Mouse (Mus musculus) embryonic facial prominence, embryonic 10.5 days (tissue): Measurements from ENCODE around the gene Vps37d. TPM values are rescaled to one million over a fixed set of nuclear protein-coding genes. Genes with fewer than 3 reads are reported as not detected.

Experiments used
- DNase-seq: peaks from one replicate; pipeline ENCODE4 v3.0.0-alpha.2; 2017; ENCODE audit warnings: low spot score
- H3K27ac ChIP-seq: fragments of 300-500 bp; sonication (generic); replicated peaks from 2 replicates; pipeline ENCODE4 v1.5.1; 2016; ENCODE audit warnings: mild to moderate bottlenecking
- H3K27me3 ChIP-seq: fragments of 300-500 bp; sonication (generic); replicated peaks from 2 replicates; pipeline ENCODE4 v1.6.1; 2016; ENCODE audit warnings: low read depth, mild to moderate bottlenecking; ENCODE audit not compliant: poor library complexity, severe bottlenecking
- H3K36me3 ChIP-seq: fragments of 300-500 bp; sonication (generic); replicated peaks from 2 replicates; pipeline ENCODE4 v1.6.1; 2016; ENCODE audit warnings: mild to moderate bottlenecking, moderate library complexity
- H3K4me1 ChIP-seq: fragments of 300-500 bp; sonication (generic); 2 replicates; pipeline ENCODE4 v1.6.1; 2016
- H3K4me3 ChIP-seq: fragments of 300-500 bp; sonication (generic); 2 replicates; pipeline ENCODE4 v1.5.1; 2016; ENCODE audit warnings: mild to moderate bottlenecking, moderate library complexity
- H3K9me3 ChIP-seq: fragments of 300-500 bp; sonication (generic); 2 replicates; pipeline ENCODE4 v1.6.1; 2016; ENCODE audit warnings: mild to moderate bottlenecking
- WGBS: fragments of 180-500 bp; shearing (Covaris S2); methylation state at CpG from one replicate; pipeline ENCODE4 v1.1.7; 2016; 5-methylcytosine and 5-hydroxymethylcytosine counted together
- polyA plus RNA-seq: library from polyadenylated mRNA; unstranded; fragments of >200 nt; fragmentation: Nextera tagmentation; extraction: Ambion mirVana; gene quantifications from 2 replicates; pipeline ENCODE4 v1.2.1, GENCODE M21; 2016

The Vps37d gene
- polyA plus RNA-seq, 1 experiment from 2014 or later, result 9.5 TPM

DNA sequence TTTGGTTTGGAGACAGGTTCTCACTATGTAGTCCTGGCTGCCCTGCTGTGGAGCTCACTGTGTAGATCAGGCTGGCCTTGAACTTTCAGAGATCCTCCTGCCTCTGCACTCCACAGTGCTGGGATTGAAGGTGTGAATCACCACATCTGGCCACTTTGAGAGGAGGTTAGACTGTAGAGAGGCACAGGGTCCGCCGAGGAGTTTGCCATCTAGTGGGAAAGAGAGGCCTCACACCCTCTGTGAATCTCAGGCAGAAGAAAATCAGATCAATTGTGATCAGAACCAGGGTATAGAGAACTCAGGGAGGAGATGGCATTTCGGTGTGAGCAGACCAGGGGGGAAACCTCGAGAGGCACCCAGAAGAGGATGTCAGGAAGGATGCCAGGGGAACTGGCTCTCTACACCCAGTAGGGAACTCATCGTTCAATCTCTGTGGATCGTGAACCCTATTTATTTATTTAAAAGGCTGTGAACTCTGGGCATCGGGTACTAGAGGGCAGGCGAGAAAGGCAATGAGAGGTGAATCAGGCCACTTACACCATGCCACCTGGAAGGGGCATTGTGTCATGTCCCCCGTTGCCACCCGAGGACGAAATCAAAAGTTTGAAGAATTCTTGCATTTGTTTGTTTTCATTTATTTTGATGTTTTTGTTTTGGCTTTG lies 26.1 kb upstream of the Vps37d start:
- 67% methylated on average over 11 of the region's 11 CpGs for WGBS
- Histone ChIP-seq H3K27me3 (peaks cover 46% of the 10 kb centered on the region), H3K9me3 (0 out of 2 replicates have a peak, but pooled peaks cover 4% of the 10 kb centered on the region), H3K36me3 (no peaks in the 10 kb centered on the region), H3K27ac (no peak overlapping the region), H3K4me1 (peaks cover 23% of the 10 kb centered on the region), H3K4me3 (no peak overlapping the region)
- DNase-seq, result peak; percentile 37

DNA sequence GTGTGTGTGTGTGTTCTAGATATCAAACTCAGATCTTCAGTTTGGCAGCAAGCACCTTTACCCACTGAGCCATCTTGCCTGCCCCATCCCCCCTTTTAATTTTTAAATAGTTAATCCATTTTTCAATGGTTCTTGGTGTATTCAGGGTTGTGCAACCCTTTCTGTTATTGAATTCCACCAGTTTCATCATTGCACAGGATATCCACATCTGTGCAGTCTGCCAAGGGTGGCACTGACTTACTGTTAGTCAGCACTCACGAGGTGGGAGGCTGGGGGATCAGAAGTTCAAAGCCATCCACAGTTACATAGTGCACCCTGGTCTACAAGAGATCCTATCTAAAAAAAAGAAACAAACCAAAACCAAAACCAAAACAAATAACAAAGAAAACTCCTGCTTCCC lies 22.9 kb upstream of the Vps37d start:
- H3K27ac ChIP-seq, result no peak overlapping the region
- H3K4me3 ChIP-seq, result no peak overlapping the region
- H3K27me3 ChIP-seq, result peaks cover 14% of the 10 kb centered on the region
- no peaks in the 10 kb centered on the region for H3K36me3 ChIP-seq
- H3K4me1 ChIP-seq, result no peaks in the 10 kb centered on the region
- 71% methylated on average over 1 of the region's 1 CpGs for WGBS
- H3K9me3 ChIP-seq, result 0 out of 2 replicates have a peak, but pooled peaks cover 4% of the 10 kb centered on the region
- DNase-seq, result no peak

DNA sequence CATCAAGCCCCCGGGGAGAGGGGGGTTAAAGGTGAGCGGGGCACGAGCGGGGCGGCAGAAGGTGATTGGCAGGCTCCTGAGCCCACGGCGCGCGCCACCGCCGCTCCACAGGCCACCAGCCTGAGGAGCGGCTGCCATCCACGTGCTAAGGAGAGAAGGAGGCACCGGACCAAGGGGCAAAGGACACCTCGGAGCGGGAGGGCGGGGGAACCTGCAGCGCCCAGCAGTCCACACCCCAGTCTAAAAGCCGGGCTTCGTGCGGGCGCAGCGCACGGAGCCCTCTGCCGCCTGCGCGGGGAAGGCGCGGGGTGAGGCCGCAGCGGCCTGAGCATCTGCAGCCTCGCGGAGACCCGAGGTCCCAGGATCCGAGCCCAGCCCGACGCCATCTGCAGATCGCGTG lies 11.6 kb upstream of the Vps37d start, which contains the start of gene Mlxipl:
Gene Mlxipl, plus strand, starts transcription at position 238 of the 400 bp plus-strand sequence.
- peaks cover 22% of the 10 kb centered on the region for H3K4me1 ChIP-seq
- 3% methylated on average over 39 of the region's 39 CpGs for WGBS

DNA sequence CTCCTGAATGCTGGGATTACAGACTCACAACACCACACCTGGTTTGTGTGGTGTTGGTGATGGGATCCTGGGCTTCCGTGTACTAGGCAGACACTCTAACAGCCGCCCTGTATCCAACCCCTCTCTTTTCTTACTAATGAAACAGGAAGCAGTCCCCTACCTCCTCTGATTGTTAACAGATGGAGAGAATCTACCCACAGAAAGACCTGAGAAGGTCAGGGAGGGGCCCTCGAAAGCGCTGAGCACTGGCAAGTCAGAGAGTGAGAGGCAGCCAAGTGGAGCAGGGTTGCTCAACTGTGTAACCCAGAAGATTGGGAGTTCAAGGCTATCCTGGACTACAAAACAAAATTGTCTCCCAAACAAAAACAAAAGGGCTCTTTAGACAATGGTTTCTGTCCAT lies 8.8 kb upstream of the Vps37d start:
- Histone ChIP-seq H3K36me3 (no peaks in the 10 kb centered on the region), H3K9me3 (no peaks in the 10 kb centered on the region), H3K4me3 (no peak overlapping the region; the same call in 1 of the 2 replicates), H3K27ac (peak overlapping the region; percentile 80), H3K4me1 (peaks cover 22% of the 10 kb centered on the region), H3K27me3 (peaks cover 54% of the 10 kb centered on the region)
- WGBS, result 41% methylated on average over 4 of the region's 4 CpGs
- peak; percentile 52 for DNase-seq

More for the DNA sequence above, 11.6 kb upstream of the Vps37d start, which contains the start of gene Mlxipl:
- H3K9me3 ChIP-seq, result no peaks in the 10 kb centered on the region
- peak within 1 kb of the TSS; percentile 66 for H3K27ac ChIP-seq
- H3K36me3 ChIP-seq, result no peaks in the 10 kb centered on the region
- H3K27me3 ChIP-seq, result peaks cover 76% of the 10 kb centered on the region
- peak within 1 kb of the TSS; percentile 45 for H3K4me3 ChIP-seq
- peak; percentile 49 for DNase-seq

DNA sequence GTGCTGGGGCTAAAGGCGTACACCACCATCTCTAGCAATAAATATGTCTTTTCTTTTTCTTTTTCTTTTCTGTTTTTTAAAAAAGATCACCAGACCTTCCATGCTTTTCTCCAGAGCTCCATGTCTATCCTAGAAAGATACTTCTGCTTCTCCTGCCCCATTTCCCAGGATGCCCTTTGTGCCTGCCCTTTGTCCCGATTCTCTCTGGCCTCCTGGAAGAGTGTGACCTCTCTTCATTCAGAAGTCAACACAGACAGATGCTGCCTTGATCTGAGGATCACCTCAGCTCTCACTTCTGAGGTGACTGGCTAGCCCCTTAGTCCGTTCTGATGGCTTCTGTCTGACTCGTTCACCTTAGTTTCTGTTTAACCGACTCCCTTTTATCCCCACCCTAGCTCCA lies 2.5 kb upstream of the Vps37d start:
- Histone ChIP-seq H3K27ac (no peak overlapping the region), H3K4me3 (no peak overlapping the region), H3K36me3 (peaks cover 10% of the 10 kb centered on the region), H3K9me3 (no peaks in the 10 kb centered on the region), H3K4me1 (peaks cover 22% of the 10 kb centered on the region), H3K27me3 (peaks cover 11% of the 10 kb centered on the region; the same call in 1 of the 2 replicates)
- 89% methylated on average over 5 of the region's 5 CpGs for WGBS
- DNase-seq, result no peak

DNA sequence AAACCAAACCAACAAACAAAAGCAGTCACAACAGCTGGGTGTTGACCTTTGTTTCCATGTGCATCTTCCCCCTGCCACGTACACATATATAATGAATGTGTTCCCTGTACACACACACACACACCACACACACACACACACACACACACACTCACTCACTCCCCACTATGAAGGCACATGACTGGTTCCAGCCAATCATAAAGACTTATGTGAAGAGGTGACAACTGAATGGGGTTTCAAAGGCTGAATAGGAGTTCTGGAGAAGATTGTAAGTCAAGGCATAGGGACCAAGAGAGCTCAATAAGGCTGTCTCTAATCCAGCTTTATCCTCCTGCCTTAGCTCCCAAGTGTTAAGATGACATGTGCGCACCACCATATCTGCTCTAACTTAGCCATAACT lies 1.5 kb upstream of the Vps37d start:
- Histone ChIP-seq H3K9me3 (no peaks in the 10 kb centered on the region), H3K4me3 (no peak overlapping the region), H3K36me3 (peaks cover 19% of the 10 kb centered on the region), H3K4me1 (peaks cover 22% of the 10 kb centered on the region), H3K27me3 (peaks cover 9% of the 10 kb centered on the region; the same call in 1 of the 2 replicates), H3K27ac (no peak overlapping the region)
- WGBS, result 94% methylated on average over 2 of the region's 2 CpGs
- no peak for DNase-seq

DNA sequence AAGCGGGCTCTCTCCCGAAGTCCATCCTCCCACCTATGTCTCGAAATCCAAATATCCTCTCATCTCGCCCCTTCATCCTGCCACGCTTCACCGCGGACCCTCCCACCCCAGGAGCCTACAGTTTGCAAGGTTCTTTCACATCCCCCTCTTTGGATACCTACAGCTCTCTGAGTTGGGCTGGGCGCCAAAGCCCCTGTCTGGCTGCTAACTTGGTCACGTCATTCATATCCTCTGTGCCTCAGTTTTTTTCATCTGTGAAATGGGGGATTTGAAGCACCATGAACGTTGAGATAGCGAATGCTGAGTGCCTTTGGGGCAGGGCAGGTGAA lies 380 bp upstream of the Vps37d start:
- WGBS, result 2% methylated on average over 11 of the region's 11 CpGs
- H3K27me3 ChIP-seq, result peaks cover 9% of the 10 kb centered on the region; the same call in 1 of the 2 replicates
- H3K27ac ChIP-seq, result peak overlapping the region; percentile 97
- peaks cover 29% of the 10 kb centered on the region for H3K36me3 ChIP-seq
- H3K9me3 ChIP-seq, result no peaks in the 10 kb centered on the region
- peak overlapping the region; percentile 92 for H3K4me3 ChIP-seq
- H3K4me1 ChIP-seq, result peaks cover 32% of the 10 kb centered on the region
- no peak for DNase-seq

DNA sequence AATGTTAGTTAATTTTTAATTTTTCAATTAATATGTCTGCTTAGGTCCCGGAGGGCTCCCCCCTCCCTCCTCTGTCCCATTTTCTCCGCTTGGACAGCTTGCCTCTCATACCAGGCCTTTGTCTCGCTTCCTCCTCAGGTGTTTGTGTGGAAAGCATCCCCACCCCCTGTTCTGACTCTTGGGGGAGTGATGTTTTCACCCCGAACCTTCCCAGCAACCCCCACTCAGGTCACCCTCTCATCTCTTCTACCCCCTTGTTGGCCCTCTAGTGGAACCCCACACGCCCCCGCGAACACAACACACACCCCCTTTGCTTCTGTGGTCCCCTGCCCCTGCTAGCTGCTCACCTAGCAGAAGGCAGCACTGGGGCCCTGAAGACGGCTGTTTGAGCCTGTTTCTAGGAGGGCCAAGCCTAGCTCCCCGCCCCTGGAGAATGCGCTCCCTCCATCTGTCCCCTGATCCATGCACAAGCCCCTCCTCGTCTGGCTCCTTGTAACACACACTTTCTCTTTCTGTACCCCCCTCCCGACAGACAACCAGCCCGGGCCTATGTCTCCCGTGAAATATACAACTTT lies 1.0 kb downstream of the Vps37d start:
- WGBS, result 28% methylated on average over 14 of the region's 14 CpGs
- H3K27ac ChIP-seq, result peak overlapping the region; percentile 97

DNA sequence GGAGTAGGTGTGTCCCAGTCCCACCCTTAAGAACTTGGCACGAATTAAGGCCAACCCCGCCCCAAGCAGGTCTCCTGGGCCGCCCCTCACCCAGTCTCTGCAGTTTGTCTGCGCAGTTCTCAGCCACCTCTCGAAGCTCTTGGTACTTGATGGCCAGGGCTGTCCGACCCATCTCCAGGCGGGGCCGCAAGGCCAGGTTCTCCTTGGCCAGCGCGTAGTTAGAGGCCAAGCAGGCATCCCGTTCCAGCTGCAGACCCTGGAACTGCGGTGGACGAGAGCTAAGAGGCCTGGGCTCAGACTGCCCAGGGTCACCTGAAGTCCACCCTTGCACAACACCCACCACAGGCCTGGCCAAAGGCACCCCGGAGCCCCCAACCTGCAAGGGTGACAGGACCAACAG lies 1.7 kb downstream of the Vps37d start:
- no peak for DNase-seq
- peaks cover 47% of the 10 kb centered on the region for H3K36me3 ChIP-seq
- no peaks in the 10 kb centered on the region for H3K9me3 ChIP-seq
- WGBS, result 88% methylated on average over 14 of the region's 14 CpGs
- peak overlapping the region; percentile 92 for H3K4me3 ChIP-seq
- peaks cover 42% of the 10 kb centered on the region for H3K4me1 ChIP-seq
- H3K27me3 ChIP-seq, result peaks cover 9% of the 10 kb centered on the region; the same call in 1 of the 2 replicates
- peak overlapping the region; percentile 97 for H3K27ac ChIP-seq

More for the DNA sequence above, 1.0 kb downstream of the Vps37d start:
- Histone ChIP-seq H3K36me3 (peaks cover 44% of the 10 kb centered on the region), H3K27me3 (peaks cover 9% of the 10 kb centered on the region; the same call in 1 of the 2 replicates), H3K4me3 (peak overlapping the region; percentile 92), H3K4me1 (peaks cover 42% of the 10 kb centered on the region), H3K9me3 (no peaks in the 10 kb centered on the region)
- peak; percentile 65 for DNase-seq

DNA sequence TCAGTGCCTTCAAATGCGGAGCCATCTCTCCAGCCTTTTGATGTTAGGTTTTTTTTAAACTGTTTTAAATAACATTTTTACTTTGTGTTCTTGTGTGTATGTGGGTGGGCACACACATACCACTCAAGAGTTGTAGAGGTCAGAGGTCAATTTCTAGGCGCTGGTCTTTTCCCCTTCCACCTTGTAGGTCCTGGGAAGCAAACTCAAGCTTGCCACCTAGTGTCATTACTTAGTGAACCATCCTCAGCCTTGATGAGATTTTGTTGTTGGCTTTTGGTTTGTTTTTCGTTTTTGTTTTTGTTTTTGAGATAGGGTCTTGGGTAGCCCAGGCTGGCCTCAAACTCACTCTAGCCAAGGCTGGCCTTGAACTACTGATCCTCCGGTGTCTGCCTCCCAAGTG lies 2.4 kb downstream of the Vps37d start:
- Histone ChIP-seq H3K4me3 (no peak overlapping the region), H3K27me3 (peaks cover 9% of the 10 kb centered on the region; the same call in 1 of the 2 replicates), H3K4me1 (peaks cover 42% of the 10 kb centered on the region), H3K9me3 (no peaks in the 10 kb centered on the region), H3K27ac (no peak overlapping the region), H3K36me3 (peaks cover 49% of the 10 kb centered on the region)
- DNase-seq, result no peak
- WGBS, result 67% methylated on average over 4 of the region's 4 CpGs

DNA sequence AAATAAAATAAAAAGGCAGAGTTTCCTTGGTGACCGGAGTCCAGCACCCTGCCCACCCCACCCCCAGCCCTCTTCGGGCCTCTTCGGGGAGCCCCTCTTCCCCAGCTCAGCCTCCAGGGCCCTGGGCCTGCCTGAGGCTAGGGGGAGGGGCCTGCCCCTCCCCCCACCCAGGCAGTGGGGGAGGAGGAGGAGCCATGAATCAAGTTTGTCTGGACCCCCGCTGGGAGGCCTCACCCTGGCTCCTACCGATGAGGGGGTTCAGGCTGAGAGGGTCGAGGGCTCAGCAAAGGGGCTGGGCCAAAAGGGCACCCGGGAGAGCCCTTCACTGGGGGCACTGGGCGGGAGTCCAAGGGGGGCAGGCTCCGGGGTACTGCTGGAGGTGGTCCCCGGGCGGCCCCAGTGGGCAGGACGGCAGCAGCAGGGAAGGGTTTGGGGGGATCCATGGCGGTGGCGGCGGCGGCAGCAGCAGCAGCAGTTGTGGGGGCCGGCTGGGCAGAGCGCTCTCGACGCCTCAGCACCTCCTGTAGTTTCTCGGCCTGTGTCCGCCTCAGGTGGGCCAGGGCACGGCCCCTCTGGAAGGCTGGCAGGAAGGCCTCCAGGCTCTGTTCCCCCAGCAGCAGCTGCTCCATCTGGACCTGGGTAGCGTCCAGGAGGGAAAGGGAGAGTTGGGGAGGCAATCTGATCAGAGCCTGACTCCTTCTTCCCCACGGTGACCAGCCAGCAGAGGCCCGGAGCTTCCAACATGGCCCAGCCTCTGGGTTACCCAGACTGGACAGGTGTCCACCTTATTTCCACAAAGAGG lies 4.5 kb downstream of the Vps37d start:
- WGBS, result 22% methylated on average over 26 of the region's 26 CpGs
- Histone ChIP-seq H3K4me3 (peak overlapping the region; percentile 34), H3K36me3 (peaks cover 52% of the 10 kb centered on the region), H3K9me3 (peaks cover under 1% of the 10 kb centered on the region; the same call in 1 of the 2 replicates), H3K27ac (peak overlapping the region; percentile 72), H3K4me1 (peaks cover 40% of the 10 kb centered on the region), H3K27me3 (no peaks in the 10 kb centered on the region)
- DNase-seq, result peak; percentile 21

DNA sequence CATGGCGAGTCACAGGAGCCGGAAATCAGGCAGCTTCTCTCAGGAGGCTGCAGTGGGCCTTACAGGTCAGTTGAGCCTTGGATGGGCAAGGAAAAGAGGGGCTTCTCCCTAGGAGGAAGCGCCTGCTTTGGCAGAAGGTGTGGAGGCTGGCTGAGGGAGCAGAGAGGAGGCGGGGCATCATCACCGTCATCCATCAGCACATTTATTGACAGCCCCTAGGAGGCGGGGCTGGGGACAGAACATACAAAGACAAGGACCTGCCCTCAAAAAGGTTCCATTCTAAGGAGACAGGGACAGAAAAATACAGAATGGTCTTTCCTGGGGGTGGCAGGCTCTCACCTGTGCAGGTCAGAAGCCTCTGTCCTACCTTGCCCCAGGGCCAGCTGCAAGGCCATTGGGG lies 5.3 kb downstream of the Vps37d start:
- DNase-seq, result no peak
- H3K36me3 ChIP-seq, result peaks cover 60% of the 10 kb centered on the region
- no peak overlapping the region for H3K27ac ChIP-seq
- WGBS, result 59% methylated on average over 6 of the region's 6 CpGs
- peaks cover 8% of the 10 kb centered on the region; the same call in 1 of the 2 replicates for H3K9me3 ChIP-seq
- no peaks in the 10 kb centered on the region for H3K27me3 ChIP-seq
- H3K4me1 ChIP-seq, result peaks cover 36% of the 10 kb centered on the region
- peak overlapping the region; percentile 34; the same call in 1 of the 2 replicates for H3K4me3 ChIP-seq
